Mouse (Mus musculus): ENCODE data around the gene Gnat1.

The Gnat1 gene

GRCm38 (mm10) chr9:107624539-107624938, 55.0 kb downstream of the Gnat1 start:
- DNase-seq, result no peak

Measured in cerebellum, adult 11 months (tissue).